Mouse (Mus musculus) kidney, embryonic 14.5 days (tissue): ENCODE measurements around the gene Lrfn2. TPM values are rescaled to one million over a fixed set of nuclear protein-coding genes. Genes with fewer than 3 reads are reported as not detected.

Experiments
- ATAC-seq: fragments of 200-750 bp; cut with Nextera tagmentation; 2 replicates; pipeline ENCODE4 v1.8.0; 2017; ENCODE audit warnings: moderate number of reproducible peaks, mild to moderate bottlenecking, moderate TSS enrichment, moderate library complexity; ENCODE audit not compliant: low FRiP score, low TSS enrichment
- H3K27ac ChIP-seq: fragments of 300-500 bp; sonication (generic); 2 replicates; pipeline ENCODE4 v1.5.1; 2014; ENCODE audit warnings: low read depth, mild to moderate bottlenecking, low read length, moderate library complexity, mixed read lengths
- H3K27me3 ChIP-seq: fragments of 300-500 bp; sonication (generic); 2 replicates; pipeline ENCODE4 v1.6.1; 2014; ENCODE audit warnings: mild to moderate bottlenecking, low read length; ENCODE audit not compliant: control insufficient read depth, insufficient read depth
- H3K36me3 ChIP-seq: fragments of 300-500 bp; sonication (generic); 2 replicates; pipeline ENCODE4 v1.6.1; 2014; ENCODE audit warnings: low read length, mixed read lengths; ENCODE audit not compliant: control insufficient read depth, insufficient read depth
- H3K4me1 ChIP-seq: fragments of 300-500 bp; sonication (generic); 2 replicates; pipeline ENCODE4 v1.6.1; 2014; ENCODE audit warnings: low read length, mixed read lengths; ENCODE audit not compliant: control insufficient read depth, insufficient read depth
- H3K4me2 ChIP-seq: fragments of 300-500 bp; sonication (generic); replicated peaks from 2 replicates; pipeline ENCODE4 v1.6.1; 2014; ENCODE audit warnings: low read depth, mild to moderate bottlenecking, low read length
- H3K4me3 ChIP-seq: fragments of 300-500 bp; sonication (generic); 2 replicates; pipeline ENCODE4 v1.5.1; 2014; ENCODE audit warnings: mild to moderate bottlenecking, low read length
- H3K9ac ChIP-seq: fragments of 300-500 bp; sonication (generic); 2 replicates; pipeline ENCODE4 v1.6.1; 2014; ENCODE audit warnings: low read depth, mild to moderate bottlenecking, low read length, moderate library complexity
- H3K9me3 ChIP-seq: fragments of 300-500 bp; sonication (generic); 2 replicates; pipeline ENCODE4 v1.6.1; 2016; ENCODE audit warnings: low read length; ENCODE audit not compliant: control insufficient read depth
- WGBS: fragments of 180-500 bp; shearing (Covaris S2); extraction: QIAGEN DNeasy Blood & Tissue Kit; methylation state at CpG from one replicate; pipeline ENCODE4 v1.1.7; 2014; 5-methylcytosine and 5-hydroxymethylcytosine counted together
- polyA plus RNA-seq: library from polyadenylated mRNA; unstranded; fragments of >200 nt; fragmentation: Nextera tagmentation; extraction: Ambion mirVana; gene quantifications from 2 replicates; pipeline ENCODE4 v1.2.1, GENCODE M21; 2014

Lrfn2 gene
- polyA plus RNA-seq, 1 experiment from 2014 or later, result 0.84 TPM

DNA sequence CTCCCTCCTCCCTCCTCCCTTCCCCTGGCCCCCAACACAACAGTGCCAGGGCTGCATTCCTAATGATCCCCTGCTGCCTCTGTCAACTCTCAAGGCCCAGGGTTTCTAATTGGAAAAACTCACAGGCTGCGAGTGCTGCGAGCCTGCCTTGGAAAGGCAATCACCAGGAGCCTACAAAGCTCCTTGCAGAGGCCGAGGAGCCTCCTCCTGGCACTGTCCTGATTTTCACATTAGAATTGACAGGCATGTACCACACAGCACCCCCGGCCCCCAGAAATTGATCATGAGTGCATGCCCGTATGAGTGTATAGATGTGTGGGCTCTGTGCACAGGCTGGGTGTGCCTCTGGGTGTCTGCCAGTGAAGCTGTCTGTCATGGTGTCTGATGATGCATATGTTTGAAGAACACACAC is 44.4 kb downstream of the Lrfn2 start:
- Histone ChIP-seq H3K27me3 (no peaks in the 10 kb centered on the region), H3K36me3 (no peaks in the 10 kb centered on the region), H3K9me3 (no peaks in the 10 kb centered on the region), H3K4me1 (0 out of 2 replicates have a peak, but pooled peaks cover 8% of the 10 kb centered on the region), H3K27ac (no peak overlapping the region), H3K9ac (no peak overlapping the region), H3K4me3 (no peak overlapping the region), H3K4me2 (no peak overlapping the region)
- ATAC-seq, result no peak
- 66% methylated on average over 5 of the region's 5 CpGs for WGBS

DNA sequence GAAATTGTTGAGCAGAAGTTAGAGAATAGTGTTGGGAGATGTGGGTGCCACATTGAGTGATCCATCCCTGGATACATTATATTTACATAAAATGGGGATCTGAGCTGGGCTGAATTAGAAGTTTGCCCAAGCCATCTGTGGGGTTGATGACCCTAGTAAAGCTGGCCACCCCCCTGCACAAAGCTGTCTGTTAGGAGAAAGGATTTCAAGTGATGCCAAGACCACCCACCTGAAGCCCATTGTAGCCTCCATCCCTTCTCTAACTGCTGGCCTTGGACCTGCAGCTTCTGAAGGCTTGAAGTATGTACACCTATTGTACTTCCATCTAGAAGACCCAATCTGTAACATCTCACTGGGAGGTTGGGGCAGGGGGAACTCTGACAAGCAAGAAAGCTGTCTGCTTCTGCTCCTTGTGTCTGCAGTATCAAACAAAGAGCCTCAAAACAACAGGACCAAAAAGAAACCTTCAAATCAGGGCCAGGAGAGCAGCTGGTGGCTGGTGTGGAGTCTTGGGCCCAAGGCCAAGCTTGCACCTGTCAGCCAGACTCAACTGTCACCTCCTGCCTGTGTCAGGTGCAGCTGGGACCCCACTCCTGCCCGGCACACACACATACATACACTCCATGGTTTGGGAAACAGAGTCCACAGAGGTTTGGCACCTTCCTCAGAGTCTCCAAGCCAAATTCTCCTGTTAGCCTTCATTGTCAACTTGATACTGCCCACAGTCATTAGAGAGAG is 63.2 kb downstream of the Lrfn2 start:
- 81% methylated on average over 1 of the region's 1 CpGs for WGBS
- Histone ChIP-seq H3K27ac (no peak overlapping the region), H3K4me3 (no peak overlapping the region)

DNA sequence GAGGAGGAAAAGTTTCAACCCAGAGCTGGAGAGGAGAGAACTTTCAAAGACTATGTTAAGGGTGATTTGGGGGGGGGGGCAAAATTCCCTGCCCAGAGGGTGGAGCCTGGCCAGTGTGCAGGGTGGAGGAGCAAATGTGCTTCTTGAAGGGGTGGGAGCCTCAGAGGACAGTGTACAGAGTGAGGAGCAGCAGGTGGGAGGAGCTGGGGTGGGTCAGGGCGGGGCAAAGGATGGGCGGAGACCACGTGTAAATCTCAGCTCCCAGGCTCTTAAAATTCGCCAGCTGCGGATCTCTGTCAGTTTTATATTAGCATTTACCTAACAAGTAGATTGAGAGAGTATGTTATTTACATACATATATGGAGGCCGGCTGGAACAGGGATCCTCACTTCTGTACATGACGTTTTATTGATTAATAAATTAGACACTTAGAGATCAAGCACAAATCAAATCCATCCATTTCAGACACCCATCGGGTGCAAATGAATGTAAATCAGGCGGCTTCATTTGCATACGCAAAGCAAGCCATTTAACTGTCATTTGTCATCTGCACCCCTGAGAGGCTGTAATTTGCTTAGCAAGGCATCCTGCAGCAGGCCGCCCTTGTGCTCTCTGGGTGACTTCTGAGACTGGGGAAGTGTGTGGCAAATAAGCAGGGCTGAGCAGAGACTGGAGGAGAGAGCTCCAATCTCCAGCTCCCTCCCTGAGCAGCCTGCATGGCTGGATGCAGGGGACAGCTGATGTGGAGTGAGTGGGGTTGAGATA is 67.5 kb downstream of the Lrfn2 start:
- WGBS, result 4% methylated on average over 11 of the region's 11 CpGs
- ATAC-seq, result peak; percentile 91
- Histone ChIP-seq H3K4me2 (no peak overlapping the region), H3K4me1 (no peaks in the 10 kb centered on the region), H3K27ac (no peak overlapping the region), H3K36me3 (no peaks in the 10 kb centered on the region), H3K27me3 (no peaks in the 10 kb centered on the region), H3K9ac (no peak overlapping the region), H3K9me3 (no peaks in the 10 kb centered on the region), H3K4me3 (no peak overlapping the region)

More for the DNA sequence above, 63.2 kb downstream of the Lrfn2 start:
- ATAC-seq, result no peak
- no peaks in the 10 kb centered on the region for H3K27me3 ChIP-seq
- H3K9ac ChIP-seq, result no peak overlapping the region
- H3K4me2 ChIP-seq, result no peak overlapping the region
- H3K4me1 ChIP-seq, result no peaks in the 10 kb centered on the region
- H3K36me3 ChIP-seq, result no peaks in the 10 kb centered on the region
- H3K9me3 ChIP-seq, result no peaks in the 10 kb centered on the region

DNA sequence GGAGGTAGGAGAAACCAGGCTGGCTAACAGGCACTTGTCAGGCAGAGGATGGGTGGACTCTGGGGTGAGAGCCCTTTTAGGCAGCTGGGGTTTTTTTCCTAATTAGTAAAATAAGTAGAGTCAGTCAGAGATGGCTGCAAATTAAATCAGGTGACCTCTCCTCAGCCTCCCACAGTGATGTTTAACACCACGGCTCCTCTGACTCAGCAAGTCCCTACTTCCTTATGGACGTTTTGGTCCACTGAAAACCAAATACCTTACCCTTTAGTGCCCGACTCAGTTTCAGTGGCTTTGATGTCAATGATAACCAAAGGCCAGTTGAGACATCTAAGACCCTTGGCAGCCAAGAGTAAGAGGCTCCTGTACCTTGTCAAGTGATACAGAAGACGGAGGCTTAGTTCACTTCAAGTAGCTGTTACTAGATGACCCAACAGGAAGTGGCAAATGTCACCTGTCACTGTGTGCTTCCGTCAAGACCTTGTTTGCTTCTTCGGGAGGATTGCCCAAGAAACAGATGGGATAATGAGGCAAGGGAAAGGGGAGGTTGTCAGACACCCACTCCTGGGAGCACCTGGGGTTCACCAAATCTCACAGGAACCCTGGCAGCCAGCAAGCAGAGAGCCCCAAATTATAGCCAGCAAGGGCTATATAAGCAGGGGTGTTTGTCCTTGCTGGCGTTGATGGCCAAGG is 77.3 kb downstream of the Lrfn2 start:
- Histone ChIP-seq H3K4me1 (no peaks in the 10 kb centered on the region), H3K9ac (no peak overlapping the region), H3K4me3 (no peak overlapping the region), H3K27me3 (no peaks in the 10 kb centered on the region), H3K36me3 (no peaks in the 10 kb centered on the region), H3K27ac (no peak overlapping the region), H3K4me2 (no peak overlapping the region), H3K9me3 (no peaks in the 10 kb centered on the region)
- WGBS, result 27% methylated on average over 7 of the region's 7 CpGs
- ATAC-seq, result peak; percentile 46

DNA sequence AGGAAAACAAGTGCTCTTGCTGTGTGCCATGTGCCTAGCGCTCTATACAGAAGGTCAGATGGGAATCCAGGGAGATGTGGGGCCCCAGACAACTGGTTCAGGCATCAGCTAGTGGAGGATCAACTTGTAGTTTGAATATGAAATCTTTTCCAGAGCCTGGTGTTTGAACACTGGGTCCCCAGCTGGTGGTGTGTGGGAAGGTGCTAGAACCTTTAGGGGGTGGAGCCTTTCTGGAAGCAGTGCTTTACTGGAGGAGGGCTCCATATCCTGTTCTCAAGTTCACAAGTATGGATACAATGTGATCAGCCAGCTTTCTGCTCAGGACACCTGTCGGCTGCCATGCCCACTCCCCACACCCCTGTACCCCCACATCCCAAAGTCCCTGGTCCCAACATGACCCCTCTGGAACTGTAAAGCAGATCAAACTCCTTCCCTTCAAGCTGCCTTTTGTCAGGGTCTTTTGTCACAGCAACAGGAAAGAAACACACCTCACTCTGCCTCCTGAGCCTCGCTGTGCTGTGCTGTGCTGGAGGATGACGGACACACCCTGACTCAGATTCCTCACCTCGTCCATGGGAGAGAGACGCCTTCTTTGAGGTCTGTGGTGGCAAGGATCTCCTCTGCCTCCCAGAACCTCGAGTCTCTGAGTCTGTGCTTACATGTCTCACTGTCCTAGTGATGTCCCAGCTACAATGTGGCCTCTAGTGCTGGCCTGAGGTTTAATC is 81.9 kb downstream of the Lrfn2 start:
- ATAC-seq, result no peak
- no peak overlapping the region for H3K4me2 ChIP-seq
- H3K9ac ChIP-seq, result no peak overlapping the region
- WGBS, result 67% methylated on average over 7 of the region's 7 CpGs
- no peak overlapping the region for H3K4me3 ChIP-seq
- H3K9me3 ChIP-seq, result no peaks in the 10 kb centered on the region
- no peaks in the 10 kb centered on the region for H3K4me1 ChIP-seq
- H3K27me3 ChIP-seq, result no peaks in the 10 kb centered on the region
- no peak overlapping the region for H3K27ac ChIP-seq
- no peaks in the 10 kb centered on the region for H3K36me3 ChIP-seq

DNA sequence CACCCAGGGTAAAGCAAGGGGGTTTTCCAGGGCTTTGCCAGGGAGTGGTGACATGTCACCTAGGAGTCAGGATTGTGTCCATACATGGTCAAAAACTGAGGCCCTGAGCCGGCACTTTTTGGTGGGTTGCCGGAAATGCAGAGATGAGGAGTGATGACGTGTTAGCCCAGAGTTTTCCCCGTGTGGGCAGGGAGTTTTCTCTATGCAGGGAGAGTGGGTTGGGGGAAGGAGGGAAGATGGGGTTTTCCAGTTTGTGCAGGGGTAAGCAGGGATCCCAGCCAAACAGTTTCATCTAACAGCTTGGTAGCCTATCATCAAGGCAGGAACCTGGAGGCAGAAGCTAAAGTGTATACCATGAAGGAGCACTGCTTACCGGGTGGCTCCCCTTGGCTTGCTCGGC is 83.2 kb downstream of the Lrfn2 start:
- Histone ChIP-seq H3K9me3 (no peaks in the 10 kb centered on the region), H3K27me3 (no peaks in the 10 kb centered on the region), H3K4me1 (no peaks in the 10 kb centered on the region), H3K9ac (no peak overlapping the region), H3K4me2 (no peak overlapping the region), H3K27ac (no peak overlapping the region), H3K36me3 (no peaks in the 10 kb centered on the region), H3K4me3 (no peak overlapping the region)
- no peak for ATAC-seq
- WGBS, result 96% methylated on average over 6 of the region's 6 CpGs

DNA sequence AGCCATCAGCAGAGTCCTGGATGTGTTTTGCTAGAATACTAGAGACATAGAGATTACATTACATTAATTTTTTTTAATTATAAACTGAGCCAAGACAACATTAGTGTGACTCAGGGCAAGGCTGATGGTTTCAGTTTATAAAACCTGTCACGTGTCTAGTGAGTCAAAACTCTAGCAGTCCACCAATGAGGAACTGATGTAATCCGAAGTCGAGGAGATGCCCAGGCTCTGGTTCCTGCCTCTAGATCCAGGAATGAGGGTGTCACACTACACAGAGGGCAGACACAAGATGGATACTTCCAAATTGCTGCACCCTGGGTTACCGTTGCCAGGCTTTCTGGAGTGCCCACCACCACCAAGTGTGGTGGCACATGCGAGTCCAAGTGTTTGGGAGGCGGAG is 84.0 kb downstream of the Lrfn2 start:
- ATAC-seq, result no peak
- Histone ChIP-seq H3K4me1 (no peaks in the 10 kb centered on the region), H3K27ac (no peak overlapping the region), H3K4me2 (no peak overlapping the region), H3K4me3 (no peak overlapping the region), H3K9ac (no peak overlapping the region), H3K36me3 (no peaks in the 10 kb centered on the region), H3K9me3 (no peaks in the 10 kb centered on the region), H3K27me3 (no peaks in the 10 kb centered on the region)
- WGBS, result 88% methylated on average over 6 of the region's 6 CpGs

DNA sequence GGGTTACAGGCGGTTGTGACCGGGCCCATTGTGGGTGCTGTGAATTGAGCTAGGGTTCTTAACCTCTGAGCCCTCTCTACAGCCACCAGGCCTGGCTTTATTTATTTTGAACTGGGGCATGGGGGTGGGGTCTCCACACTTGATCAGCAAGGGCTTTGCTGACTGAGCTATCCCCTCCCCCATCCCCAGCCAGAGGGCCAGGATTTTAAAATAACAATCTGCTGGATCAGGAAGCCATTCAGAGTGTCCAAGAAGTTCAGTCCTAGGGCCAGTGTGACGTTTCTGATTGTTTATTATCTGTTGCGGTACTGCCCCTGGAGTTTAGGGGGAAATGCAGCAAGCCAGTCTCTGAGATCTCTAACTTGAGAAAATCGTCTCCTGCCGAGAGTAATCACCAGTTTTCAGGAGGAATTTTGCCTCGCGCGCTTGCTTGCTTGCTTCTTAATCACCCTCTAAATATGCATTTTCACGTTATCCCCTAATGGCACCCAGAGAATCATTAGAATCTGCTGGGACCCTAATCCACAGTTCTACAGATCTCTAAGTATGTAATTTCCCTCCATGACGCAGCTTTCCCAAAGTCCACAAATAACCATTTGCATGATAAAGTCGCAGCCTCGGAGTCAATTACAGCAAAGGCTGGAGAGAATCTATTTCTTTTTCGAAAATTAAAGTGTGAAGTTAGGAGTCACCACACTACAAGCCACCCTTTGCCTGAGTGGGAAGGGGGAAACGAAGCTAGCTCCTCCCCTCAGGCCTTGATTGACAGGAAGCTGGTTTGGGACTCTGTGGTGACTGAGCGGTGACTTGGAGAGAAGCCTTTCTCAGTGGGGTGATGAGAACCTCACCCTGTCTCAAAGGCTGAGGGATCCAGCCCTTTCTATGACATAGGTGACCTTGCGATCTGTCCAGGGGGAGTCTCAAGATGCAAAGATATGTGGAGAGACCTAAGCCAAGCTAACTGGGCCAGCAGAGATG is 85.5 kb downstream of the Lrfn2 start:
- Histone ChIP-seq H3K36me3 (no peaks in the 10 kb centered on the region), H3K27me3 (no peaks in the 10 kb centered on the region), H3K4me1 (no peaks in the 10 kb centered on the region), H3K9me3 (no peaks in the 10 kb centered on the region), H3K9ac (no peak overlapping the region), H3K27ac (no peak overlapping the region), H3K4me2 (no peak overlapping the region), H3K4me3 (no peak overlapping the region)
- no peak; the same call in 1 of the 2 replicates for ATAC-seq
- 43% methylated on average over 17 of the region's 17 CpGs for WGBS
